Mouse (Mus musculus): Measurements from ENCODE around the gene Adamts2. TPM values are rescaled to one million over a fixed set of nuclear protein-coding genes. Genes with fewer than 3 reads are reported as not detected.

Gene Adamts2
- polyA plus RNA-seq, 1 experiment = 3.0 TPM

DNA sequence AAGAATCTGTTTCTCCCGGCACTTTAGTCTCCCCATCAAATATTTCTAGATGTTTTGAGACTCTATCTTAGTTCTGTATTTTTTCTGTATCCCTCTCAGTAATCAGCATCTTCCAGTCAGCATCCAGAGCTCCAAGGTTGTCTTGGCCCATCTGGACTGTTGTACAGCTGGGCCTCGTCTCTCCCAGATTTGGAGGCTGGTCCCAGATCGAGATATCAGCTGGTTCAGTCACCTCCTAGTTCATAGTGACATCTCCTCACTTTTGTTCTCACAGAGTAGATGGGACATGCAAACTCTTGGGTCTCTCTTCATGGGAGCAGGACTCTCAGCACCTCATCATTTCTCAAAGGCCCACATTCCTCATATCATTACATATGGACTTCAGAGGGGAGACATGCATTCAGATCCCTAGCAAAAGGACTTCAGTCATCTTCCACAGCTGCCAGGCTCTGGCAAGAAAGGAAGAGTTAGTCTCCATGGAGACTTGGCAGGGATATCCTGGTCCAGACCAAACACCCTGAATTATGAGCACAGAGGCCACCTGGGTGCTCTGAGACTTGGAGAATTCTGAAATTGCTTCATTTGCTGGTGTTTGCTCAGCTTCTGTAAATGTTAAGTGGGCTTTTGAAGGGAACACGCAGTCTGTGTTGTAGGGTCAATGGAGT lies 46.4 kb downstream of the Adamts2 start:
- no peak for TF ChIP-seq CTCF (IDR thresholded peaks at IDR 0.05; ENCODE audit: control insufficient read depth, insufficient read depth, low read length)
- no peak overlapping the region for H3K27ac ChIP-seq (ENCODE audit: control insufficient read depth, insufficient read depth, low read depth, low read length, poor library complexity)
- WGBS = 70% methylated on average over 4 of the region's 4 CpGs
- no peaks in the 10 kb centered on the region for H3K4me1 ChIP-seq (ENCODE audit: control insufficient read depth, insufficient read depth, low read length)
- H3K4me3 ChIP-seq (replicated peaks; ENCODE audit: control insufficient read depth, low read depth, low read length) = no peak overlapping the region

DNA sequence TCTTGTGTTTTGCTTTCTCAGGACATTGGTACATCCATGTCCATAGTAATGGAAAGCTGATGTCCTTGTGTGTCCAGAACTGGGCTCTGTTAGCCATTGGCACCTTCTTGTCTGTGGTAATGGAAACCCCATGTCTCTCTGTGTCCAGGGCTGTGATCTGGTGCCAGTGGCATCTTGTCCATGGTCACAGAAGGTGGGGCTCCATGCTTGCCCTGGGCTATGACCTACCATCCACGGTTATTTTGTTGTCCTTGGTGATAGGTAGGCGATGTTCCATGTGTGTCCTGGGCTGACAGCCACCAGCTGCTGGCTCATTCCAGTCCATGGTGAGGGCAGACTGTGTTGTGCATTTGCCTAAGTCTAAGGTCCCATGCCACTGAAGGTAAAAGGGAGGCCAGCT lies 48.2 kb downstream of the Adamts2 start:
- TF ChIP-seq POLR2A (IDR thresholded peaks at IDR 0.05; ENCODE audit: borderline replicate concordance, control insufficient read depth, low read depth, low read length) (no peak), CTCF (IDR thresholded peaks at IDR 0.05; ENCODE audit: control insufficient read depth, insufficient read depth, low read length) (no peak)
- no peak overlapping the region for H3K4me3 ChIP-seq (replicated peaks; ENCODE audit: control insufficient read depth, low read depth, low read length)
- no peaks in the 10 kb centered on the region for H3K4me1 ChIP-seq (ENCODE audit: control insufficient read depth, insufficient read depth, low read length)
- H3K27ac ChIP-seq (ENCODE audit: control insufficient read depth, insufficient read depth, low read depth, low read length, poor library complexity) = no peak overlapping the region
- WGBS = 73% methylated on average over 2 of the region's 2 CpGs

DNA sequence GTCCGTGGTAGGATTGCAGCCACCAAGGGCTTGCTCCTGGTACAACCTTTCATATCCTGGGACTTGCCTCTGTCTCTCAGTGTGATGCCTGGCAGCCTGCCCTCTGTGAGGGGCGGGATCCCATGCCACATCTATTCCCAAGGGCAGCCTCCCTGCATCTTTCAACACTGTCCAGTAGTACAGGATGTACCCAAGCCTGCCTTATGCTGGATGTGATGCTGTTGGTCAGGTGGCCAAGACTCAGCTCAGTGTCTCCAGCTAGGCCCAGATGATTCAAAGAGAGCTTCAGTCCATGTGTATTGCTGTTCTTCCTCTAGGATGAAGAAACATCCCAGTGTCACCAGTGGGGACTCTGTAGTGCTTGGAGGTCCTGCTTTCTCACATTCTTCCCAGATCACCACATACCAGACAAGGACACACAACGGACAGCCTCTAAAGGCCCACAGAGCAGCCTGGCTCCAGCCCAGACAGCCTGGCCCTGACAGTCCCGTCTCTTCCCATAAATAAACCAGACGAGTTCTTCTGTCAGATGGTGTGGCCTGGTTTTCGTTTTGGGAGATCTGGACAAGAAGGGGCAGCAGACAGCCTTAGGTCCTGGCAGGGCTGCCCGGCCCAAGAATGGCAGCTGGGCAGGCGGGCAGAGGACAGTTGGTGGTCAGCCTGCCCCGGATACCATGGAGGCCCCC lies 52.0 kb downstream of the Adamts2 start:
- Histone ChIP-seq H3K4me3 (replicated peaks; ENCODE audit: control insufficient read depth, low read depth, low read length) (no peak overlapping the region), H3K4me1 (ENCODE audit: control insufficient read depth, insufficient read depth, low read length) (no peaks in the 10 kb centered on the region), H3K27ac (ENCODE audit: control insufficient read depth, insufficient read depth, low read depth, low read length, poor library complexity) (no peak overlapping the region)
- WGBS = 61% methylated on average over 9 of the region's 9 CpGs
- no peak for TF ChIP-seq CTCF (IDR thresholded peaks at IDR 0.05; ENCODE audit: control insufficient read depth, insufficient read depth, low read length)
- TF ChIP-seq POLR2A (IDR thresholded peaks at IDR 0.05; ENCODE audit: borderline replicate concordance, control insufficient read depth, low read depth, low read length) = no peak

DNA sequence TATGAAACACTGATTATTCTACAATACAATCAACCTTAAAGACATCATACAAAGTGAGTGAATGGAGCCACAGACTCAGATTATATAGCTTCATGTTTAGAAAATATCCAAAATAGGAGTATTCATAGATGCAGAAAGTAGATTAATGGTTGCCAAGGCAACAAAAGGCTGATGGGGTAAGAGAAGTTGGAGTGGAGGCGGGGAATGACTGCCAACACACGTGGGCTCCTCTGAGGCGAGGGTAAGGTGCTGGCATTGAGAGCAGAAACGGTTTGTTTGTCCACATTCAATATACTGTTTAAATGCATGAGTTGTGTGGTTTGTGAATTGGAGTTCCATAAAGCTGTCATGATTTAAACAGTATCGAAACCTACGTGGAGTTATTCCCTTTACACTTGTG lies 56.9 kb downstream of the Adamts2 start:
- Histone ChIP-seq H3K4me3 (replicated peaks; ENCODE audit: control insufficient read depth, low read depth, low read length) (no peak overlapping the region), H3K27ac (ENCODE audit: control insufficient read depth, insufficient read depth, low read depth, low read length, poor library complexity) (no peak overlapping the region), H3K4me1 (ENCODE audit: control insufficient read depth, insufficient read depth, low read length) (no peaks in the 10 kb centered on the region)
- 65% methylated on average over 6 of the region's 6 CpGs for WGBS
- TF ChIP-seq CTCF (IDR thresholded peaks at IDR 0.05; ENCODE audit: control insufficient read depth, insufficient read depth, low read length) = no peak
- no peak for TF ChIP-seq POLR2A (IDR thresholded peaks at IDR 0.05; ENCODE audit: borderline replicate concordance, control insufficient read depth, low read depth, low read length)

DNA sequence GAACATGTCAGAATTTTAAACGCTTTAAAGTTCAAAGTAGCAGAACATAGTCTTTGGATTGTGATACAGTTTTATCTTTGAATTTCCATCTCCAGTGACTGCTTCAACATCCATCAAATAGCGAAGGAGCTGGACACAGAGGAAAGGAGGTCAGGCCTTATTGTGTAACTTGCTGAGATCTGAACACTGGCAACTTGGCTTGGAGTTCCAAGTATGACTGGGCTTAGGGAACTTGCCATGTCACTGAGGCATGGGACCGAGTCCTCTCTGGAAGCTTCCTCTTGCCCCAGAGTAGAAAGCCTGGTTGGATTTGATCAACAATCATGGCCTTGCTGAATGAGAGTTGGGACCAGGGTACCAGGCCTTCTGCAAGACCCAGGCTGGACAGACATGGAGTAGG lies 60.3 kb downstream of the Adamts2 start:
- TF ChIP-seq POLR2A (IDR thresholded peaks at IDR 0.05; ENCODE audit: borderline replicate concordance, control insufficient read depth, low read depth, low read length) (no peak), CTCF (IDR thresholded peaks at IDR 0.05; ENCODE audit: control insufficient read depth, insufficient read depth, low read length) (no peak)

DNA sequence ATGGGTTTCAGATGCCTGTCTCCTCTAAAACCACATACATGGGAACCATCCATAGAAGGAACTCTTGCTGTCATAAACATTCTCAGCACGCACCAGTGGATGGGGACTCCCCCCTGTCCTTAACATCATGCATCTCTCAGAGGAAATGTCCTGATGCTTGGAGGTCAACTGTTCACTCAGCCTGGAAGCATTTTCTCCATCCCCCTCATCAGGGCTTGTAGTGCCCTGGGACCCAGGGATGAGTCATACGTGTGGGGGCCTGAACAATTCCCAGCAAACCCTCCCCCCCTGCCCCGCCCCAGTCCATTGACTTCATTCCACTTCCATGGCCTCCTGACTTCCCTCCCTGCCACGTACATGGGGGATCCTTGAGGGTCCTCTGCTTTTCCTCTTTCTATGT lies 62.9 kb downstream of the Adamts2 start:
- H3K4me1 ChIP-seq (ENCODE audit: control insufficient read depth, insufficient read depth, low read length) = no peaks in the 10 kb centered on the region
- no peak overlapping the region for H3K27ac ChIP-seq (ENCODE audit: control insufficient read depth, insufficient read depth, low read depth, low read length, poor library complexity)
- TF ChIP-seq POLR2A (IDR thresholded peaks at IDR 0.05; ENCODE audit: borderline replicate concordance, control insufficient read depth, low read depth, low read length) = no peak
- TF ChIP-seq CTCF (IDR thresholded peaks at IDR 0.05; ENCODE audit: control insufficient read depth, insufficient read depth, low read length) = no peak
- no peak overlapping the region for H3K4me3 ChIP-seq (replicated peaks; ENCODE audit: control insufficient read depth, low read depth, low read length)
- WGBS = 65% methylated on average over 4 of the region's 4 CpGs

More for the DNA sequence above, 60.3 kb downstream of the Adamts2 start:
- Histone ChIP-seq H3K4me1 (ENCODE audit: control insufficient read depth, insufficient read depth, low read length) (no peaks in the 10 kb centered on the region), H3K4me3 (replicated peaks; ENCODE audit: control insufficient read depth, low read depth, low read length) (no peak overlapping the region), H3K27ac (ENCODE audit: control insufficient read depth, insufficient read depth, low read depth, low read length, poor library complexity) (no peak overlapping the region)
- WGBS = 79% methylated on average over 3 of the region's 3 CpGs

DNA sequence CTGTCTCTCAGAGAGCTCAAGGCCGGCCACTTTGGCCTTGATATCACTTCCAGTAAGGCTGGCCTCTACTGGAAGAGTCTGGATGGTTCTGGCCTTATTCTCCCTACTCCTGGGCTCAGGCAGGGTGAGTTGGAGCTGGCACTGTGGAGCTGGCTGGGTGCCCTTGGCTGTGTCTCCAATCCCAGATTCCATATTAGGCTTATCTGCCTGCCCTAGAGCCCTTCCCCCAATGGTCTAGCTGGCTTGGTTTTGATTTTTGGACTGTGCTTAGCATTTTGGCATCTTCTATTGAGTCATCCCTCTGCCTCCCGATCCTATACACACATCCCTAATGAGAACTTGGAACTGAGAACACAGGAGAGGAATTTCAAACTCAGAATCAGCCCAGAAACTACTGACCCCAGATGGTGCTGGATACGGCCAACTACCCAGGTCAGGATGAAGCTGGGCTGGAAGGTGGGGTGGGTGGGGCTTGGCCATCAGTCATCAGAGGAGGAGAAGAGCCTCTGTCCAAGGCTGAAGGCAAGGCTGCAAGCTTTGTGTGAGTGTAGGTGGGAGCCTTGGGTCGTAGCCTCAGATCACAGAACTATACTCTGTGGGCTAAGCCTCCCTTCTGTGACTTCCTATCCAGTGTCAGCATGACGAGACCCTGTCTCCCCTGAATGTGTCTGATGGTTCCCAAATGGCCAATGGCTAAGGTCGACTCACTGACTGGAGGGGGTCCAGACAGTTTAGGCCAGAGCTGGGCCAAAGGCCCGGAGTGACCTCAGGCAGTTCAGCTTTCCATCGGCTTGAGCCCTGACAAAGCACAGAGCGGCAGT lies 67.9 kb downstream of the Adamts2 start:
- Histone ChIP-seq H3K4me1 (ENCODE audit: control insufficient read depth, insufficient read depth, low read length) (no peaks in the 10 kb centered on the region), H3K27ac (ENCODE audit: control insufficient read depth, insufficient read depth, low read depth, low read length, poor library complexity) (no peak overlapping the region), H3K4me3 (replicated peaks; ENCODE audit: control insufficient read depth, low read depth, low read length) (no peak overlapping the region)
- WGBS = 73% methylated on average over 9 of the region's 9 CpGs
- TF ChIP-seq CTCF (IDR thresholded peaks at IDR 0.05; ENCODE audit: control insufficient read depth, insufficient read depth, low read length) (no peak), POLR2A (IDR thresholded peaks at IDR 0.05; ENCODE audit: borderline replicate concordance, control insufficient read depth, low read depth, low read length) (no peak)

DNA sequence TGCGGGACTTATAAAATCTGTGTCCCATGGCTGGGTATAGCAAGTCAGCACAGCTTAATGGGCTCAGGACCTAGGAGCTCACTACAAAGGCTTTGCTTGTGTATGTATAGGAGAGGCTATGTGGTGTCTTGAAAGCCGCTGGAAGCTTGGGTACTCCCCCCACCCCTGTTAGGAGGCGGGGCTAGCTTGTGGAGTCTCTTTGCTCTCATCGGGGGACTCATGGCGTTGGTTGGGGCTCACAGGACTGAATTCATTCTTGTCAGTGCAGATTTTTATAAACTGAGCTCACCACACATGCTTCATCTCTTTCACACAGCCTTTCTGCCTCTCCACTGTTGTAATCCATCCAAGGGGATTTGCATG lies 68.5 kb downstream of the Adamts2 start:
- no peaks in the 10 kb centered on the region for H3K4me1 ChIP-seq (ENCODE audit: control insufficient read depth, insufficient read depth, low read length)
- whole genome bisulfite sequencing = 81% methylated on average over 5 of the region's 5 CpGs
- no peak overlapping the region for H3K27ac ChIP-seq (ENCODE audit: control insufficient read depth, insufficient read depth, low read depth, low read length, poor library complexity)
- TF ChIP-seq POLR2A (IDR thresholded peaks at IDR 0.05; ENCODE audit: borderline replicate concordance, control insufficient read depth, low read depth, low read length) (no peak), CTCF (IDR thresholded peaks at IDR 0.05; ENCODE audit: control insufficient read depth, insufficient read depth, low read length) (no peak)
- no peak overlapping the region for H3K4me3 ChIP-seq (replicated peaks; ENCODE audit: control insufficient read depth, low read depth, low read length)

Measured in bone marrow, adult 2 months (tissue).